Mouse (Mus musculus) ES-E14 (cell line): ENCODE data around the gene Igfbp3.

Source experiments
- CHD2 ChIP-seq: IDR thresholded peaks from 2 replicates; pipeline ENCODE4 v1.6.1; 2014; ENCODE audit warnings: mild to moderate bottlenecking, low read depth, low read length, inconsistent platforms
- HCFC1 ChIP-seq: IDR thresholded peaks from 2 replicates; pipeline ENCODE4 v1.6.1; 2012; ENCODE audit warnings: low read length, inconsistent platforms, borderline replicate concordance; ENCODE audit not compliant: insufficient read depth
- MAFK ChIP-seq: IDR thresholded peaks from 2 replicates; pipeline ENCODE4 v1.6.1; 2014; ENCODE audit warnings: mild to moderate bottlenecking, low read depth, low read length, inconsistent platforms; ENCODE audit not compliant: insufficient read depth
- ZC3H11A ChIP-seq: IDR thresholded peaks from 2 replicates; pipeline ENCODE4 v1.6.1; 2012; ENCODE audit warnings: low read depth, mild to moderate bottlenecking, inconsistent platforms, low read length, borderline replicate concordance
- ZNF384 ChIP-seq: IDR thresholded peaks from 2 replicates; pipeline ENCODE4 v1.6.1; 2012; ENCODE audit warnings: low read depth, low read length, inconsistent platforms

DNA sequence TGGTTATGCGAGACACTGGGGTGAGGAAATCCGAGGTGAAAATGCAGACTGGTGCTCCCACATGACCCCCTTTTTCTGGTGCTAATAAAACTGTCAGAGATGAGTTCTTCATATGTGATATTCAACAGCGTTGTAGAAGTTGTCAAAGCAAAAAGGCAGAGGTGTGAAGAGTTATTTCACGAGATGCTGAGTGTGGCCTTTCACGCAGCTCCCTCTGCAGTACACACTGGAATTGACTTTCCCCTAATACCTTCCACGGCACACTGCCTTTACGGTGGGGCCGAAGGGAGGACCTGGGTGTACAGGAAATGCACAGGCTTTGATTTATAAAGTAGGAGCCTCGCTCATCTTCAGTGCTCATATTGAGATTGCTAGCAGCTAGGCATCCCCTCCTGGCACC lies 20.6 kb downstream of the Igfbp3 start:
- no peak for TF ChIP-seq MAFK
- TF ChIP-seq ZC3H11A: no peak
- no peak for TF ChIP-seq ZNF384
- no peak for TF ChIP-seq HCFC1
- no peak for TF ChIP-seq CHD2
